Mouse (Mus musculus) c-Kit-positive CD71-positive TER-119-positive erythroid progenitor cells, embryonic 14.5 days (primary cell): ENCODE results near the gene Syf2.
A peak's percentile ranks its signal among the peaks of the same experiment; 100 is the strongest.

Experiments used
- DNase-seq: peaks from one replicate; pipeline ENCODE4 v3.0.0-alpha.2; 2013; ENCODE audit warnings: low spot score

The Syf2 gene

GRCm38 (mm10) chr4:134975261-134975928, 44.7 kb downstream of the Syf2 start:
- DNase-seq, result no peak

DNA sequence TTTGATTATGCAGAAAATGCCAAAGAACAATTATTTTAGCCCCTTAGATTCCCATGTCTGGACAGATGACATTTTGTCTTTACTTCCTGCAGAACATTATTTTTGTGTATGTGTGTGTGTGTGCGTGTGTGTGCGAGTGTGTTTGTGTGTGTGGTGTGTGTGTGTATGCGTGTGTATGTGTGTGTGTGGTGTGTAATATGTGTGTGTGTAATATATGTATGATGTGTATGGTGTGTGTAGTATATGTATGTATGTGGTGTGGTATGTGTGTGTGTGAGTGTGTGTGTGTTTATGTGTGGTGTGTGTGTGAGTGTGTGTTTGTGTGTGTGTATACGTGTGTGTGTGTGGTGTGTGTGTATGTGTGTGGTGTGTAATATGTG, 45.2 kb downstream of the Syf2 start:
- DNase-seq, result no peak

- no peak for DNase-seq
These were observed 48.2 kb downstream of the Syf2 start for GRCm38 (mm10) chr4:134978930-134979329.

GRCm38 (mm10) chr4:134981959-134982431, 51.3 kb downstream of the Syf2 start:
- peak; percentile 92 for DNase-seq

GRCm38 (mm10) chr4:134983136-134983535, 52.4 kb downstream of the Syf2 start:
- DNase-seq, result no peak

DNA sequence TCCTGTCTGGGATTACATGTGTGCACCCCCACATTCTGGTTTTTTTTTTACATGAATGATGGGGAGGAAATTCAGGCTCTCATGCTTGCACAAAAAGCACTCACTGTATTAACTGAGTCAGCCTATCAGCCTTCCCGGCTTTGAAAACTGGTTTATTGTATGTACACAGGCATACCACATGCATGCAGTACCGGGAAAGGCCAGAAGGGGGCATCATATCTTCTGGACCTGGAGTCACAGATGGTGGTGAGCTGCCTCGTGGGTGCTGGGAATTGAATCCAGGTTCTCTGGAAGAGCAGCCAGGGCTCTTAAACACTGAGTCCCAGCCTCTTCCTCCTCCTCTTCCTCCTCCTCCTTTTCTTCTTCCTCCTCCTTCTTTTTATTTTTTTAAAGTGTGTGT, 53.9 kb downstream of the Syf2 start:
- peak; percentile 45 for DNase-seq

GRCm38 (mm10) chr4:134985626-134986335, 55.1 kb downstream of the Syf2 start:
- no peak for DNase-seq

DNA sequence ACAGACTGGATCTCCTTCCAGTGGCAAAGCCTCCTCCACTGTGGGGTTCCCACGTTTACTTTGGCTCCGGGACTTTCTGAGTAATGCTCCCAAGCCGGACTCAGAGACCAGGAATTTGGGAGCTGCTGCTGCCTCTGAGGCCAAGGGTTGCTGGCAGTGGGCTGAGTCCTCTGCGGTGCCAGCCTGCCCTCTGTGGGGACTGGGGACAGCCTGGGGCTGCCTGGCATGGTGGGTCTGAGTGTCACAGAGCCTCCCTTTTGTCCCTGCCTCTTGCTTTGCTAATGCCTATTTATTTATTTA, 55.6 kb downstream of the Syf2 start:
- DNase-seq, result no peak

DNA sequence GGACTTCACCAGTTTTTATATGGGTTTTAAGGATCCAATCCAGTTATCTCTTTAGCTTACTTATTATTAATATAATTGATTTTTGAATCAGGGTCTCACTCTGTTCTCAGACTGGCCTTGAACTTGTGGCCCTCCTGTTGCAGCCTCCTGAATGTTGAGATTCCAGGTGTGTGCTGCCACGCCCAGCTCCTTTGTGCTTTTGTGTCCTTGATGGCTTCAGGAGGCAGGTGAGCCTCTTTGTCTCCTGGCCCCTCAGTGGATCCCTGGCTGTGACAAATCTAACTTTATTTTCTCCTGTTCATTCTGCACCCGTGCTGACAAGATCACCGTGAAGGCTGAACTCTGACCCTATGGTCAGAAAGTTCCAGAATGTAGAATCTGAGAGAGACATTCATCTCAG, 56.3 kb downstream of the Syf2 start:
- DNase-seq, result no peak
